Mouse (Mus musculus) lung, adult 2 months (tissue): Measurements from ENCODE around the gene Olfr1238. TPM values are rescaled to one million over a fixed set of nuclear protein-coding genes. Genes with fewer than 3 reads are reported as not detected.

Experiments
- DNase-seq: peaks from one replicate; pipeline ENCODE4 v3.0.0; 2022
- H3K4me1 ChIP-seq: fragments of 200-500 bp; 2 replicates; pipeline ENCODE4 v1.6.1; 2011; ENCODE audit warnings: low read length; ENCODE audit not compliant: control insufficient read depth, insufficient read depth
- H3K4me3 ChIP-seq: fragments of 200-500 bp; replicated peaks from 2 replicates; pipeline ENCODE3; 2011; ENCODE audit warnings: low read depth, mild to moderate bottlenecking, control low read depth, low read length; ENCODE audit errors: extremely low read depth
- CTCF ChIP-seq: fragments of 200-500 bp; IDR thresholded peaks from 2 replicates; pipeline ENCODE4 v1.5.1; 2011; ENCODE audit warnings: mild to moderate bottlenecking, low read length, control low read depth; ENCODE audit not compliant: insufficient read depth
- POLR2A ChIP-seq: fragments of 200-500 bp; IDR thresholded peaks from 2 replicates; pipeline ENCODE4 v1.6.1; 2011; ENCODE audit warnings: low read depth, mild to moderate bottlenecking, control low read depth, low read length, borderline replicate concordance; ENCODE audit errors: extremely low read depth
- WGBS: fragments of 180-500 bp; shearing (Covaris S2); methylation state at CpG from one replicate; pipeline ENCODE4 v1.1.7; 2018; 5-methylcytosine and 5-hydroxymethylcytosine counted together
- polyA plus RNA-seq: library from polyadenylated mRNA; depleted of rRNA; stranded (reverse); fragments of >200 nt; gene quantifications from 2 replicates; pipeline ENCODE4 v1.2.3, GENCODE M21; 2012; rRNA removed

The Olfr1238 gene
- polyA plus RNA-seq, result not detected in 2 replicates

DNA sequence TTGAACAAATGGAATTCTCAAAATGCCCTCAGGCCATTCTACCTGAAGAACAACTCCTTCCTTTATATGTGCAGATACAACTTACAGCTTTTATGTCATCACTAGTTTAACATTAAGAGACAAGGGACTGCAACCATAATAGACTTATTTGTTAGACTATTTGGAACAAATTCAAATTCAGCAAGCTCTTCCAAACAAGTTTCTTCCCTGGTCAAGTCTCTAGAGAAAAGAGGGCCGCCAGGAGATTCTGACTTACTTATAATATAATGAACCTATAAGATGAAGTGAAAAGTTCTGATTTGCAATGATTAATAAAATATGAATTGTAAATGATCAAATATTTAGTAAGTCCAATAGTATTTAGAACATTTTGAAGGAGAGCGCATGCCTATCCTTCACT is at the start of gene Olfr1238:
TSS of gene Olfr1238 (minus strand) at position 101 of the 400 bp plus-strand sequence.
- Histone ChIP-seq H3K4me3 (no peak within 1 kb of the TSS), H3K4me1 (no peaks in the 10 kb centered on the region)
- no peak for DNase-seq
- WGBS, result 94% methylated on average over 2 of the region's 2 CpGs
- TF ChIP-seq POLR2A, result no peak

DNA sequence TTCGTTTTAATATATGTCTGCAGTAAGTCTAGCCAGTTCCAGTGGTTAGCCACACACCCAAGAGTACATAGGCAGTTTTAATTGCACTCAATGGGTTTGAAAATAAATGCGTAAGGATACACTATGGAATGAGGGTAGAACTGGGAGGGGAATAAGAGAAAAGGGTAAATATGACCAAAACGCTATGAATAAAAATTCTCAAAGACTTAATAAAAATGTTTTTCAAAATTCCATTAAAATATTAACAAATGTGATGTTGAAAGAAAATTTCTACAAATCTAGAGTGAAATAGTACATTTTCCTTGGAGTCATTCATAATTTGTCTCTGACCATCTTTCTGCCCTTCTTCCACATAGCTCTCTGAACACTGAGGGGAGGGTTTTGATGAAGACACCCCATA is 33.4 kb upstream of the Olfr1238 start, which contains the start of gene Olfr1240:
TSS of gene Olfr1240 (minus strand) at position 101 of the 400 bp plus-strand sequence.
- DNase-seq, result no peak
- TF ChIP-seq POLR2A (no peak), CTCF (no peak)
- Histone ChIP-seq H3K4me1 (no peaks in the 10 kb centered on the region), H3K4me3 (no peak within 1 kb of the TSS)
- WGBS, result 74% methylated on average over 3 of the region's 3 CpGs

GRCm38 (mm10) chr2:89420307-89420706 is 10.8 kb upstream of the Olfr1238 start, which contains the start of gene Olfr1239:
Gene Olfr1239, minus strand, starts transcription at chr2:89420407.
- Histone ChIP-seq H3K4me1 (no peaks in the 10 kb centered on the region), H3K4me3 (no peak within 1 kb of the TSS)
- DNase-seq, result no peak
- no peak for TF ChIP-seq CTCF
- no peak for TF ChIP-seq POLR2A
- 88% methylated on average over 2 of the region's 2 CpGs for WGBS

DNA sequence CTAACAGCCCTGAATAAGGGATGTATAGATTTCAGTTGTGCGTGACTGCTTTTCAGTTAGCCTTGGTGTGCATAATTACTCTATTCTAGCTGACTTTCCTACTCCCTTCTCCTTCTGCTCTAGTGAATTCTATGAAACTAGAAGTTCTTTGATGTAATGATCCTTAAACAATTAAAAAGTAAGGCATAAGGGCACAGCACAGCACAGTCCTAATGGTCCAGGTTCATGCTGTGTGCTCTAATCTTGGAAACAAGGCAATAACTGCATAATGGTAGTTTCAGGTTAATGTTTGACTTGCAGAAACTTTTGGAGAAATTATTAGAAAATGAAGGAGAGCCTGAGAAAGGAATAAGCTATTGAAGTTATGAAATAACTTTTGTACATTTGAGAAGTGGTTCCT is 5.1 kb upstream of the Olfr1238 start:
- no peak for DNase-seq
- WGBS, result 93% methylated on average over 1 of the region's 1 CpGs
- Histone ChIP-seq H3K4me3 (no peak overlapping the region), H3K4me1 (no peaks in the 10 kb centered on the region)
- TF ChIP-seq CTCF (no peak), POLR2A (no peak)

DNA sequence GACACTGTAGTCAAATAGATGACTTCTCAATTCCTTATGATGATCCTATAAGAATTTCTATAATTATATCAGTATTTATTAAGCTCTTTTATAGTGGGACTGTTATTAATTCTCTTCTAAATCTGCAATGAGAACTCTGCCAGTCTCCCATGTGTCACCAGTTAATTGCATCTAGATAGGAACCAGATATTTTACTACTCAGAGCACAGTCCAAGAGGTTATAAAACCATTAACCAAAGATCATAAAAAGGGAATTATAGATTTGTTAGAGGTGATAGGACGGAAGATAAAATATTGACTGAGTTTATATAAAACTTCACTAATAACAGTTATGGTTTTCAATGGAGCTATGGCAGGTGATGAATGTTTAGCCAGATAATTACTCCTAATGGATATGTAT is 8.6 kb downstream of the Olfr1238 start:
- TF ChIP-seq CTCF (no peak), POLR2A (no peak)
- no peak for DNase-seq
- Histone ChIP-seq H3K4me1 (no peaks in the 10 kb centered on the region), H3K4me3 (no peak overlapping the region)
- 77% methylated on average over 1 of the region's 1 CpGs for WGBS

- no peaks in the 10 kb centered on the region for H3K4me1 ChIP-seq
- WGBS, result 79% methylated on average over 4 of the region's 4 CpGs
- TF ChIP-seq CTCF (no peak), POLR2A (no peak)
- no peak within 1 kb of the TSS for H3K4me3 ChIP-seq
- no peak for DNase-seq
Observed at GRCm38 (mm10) chr2:89364765-89365164, 44.7 kb downstream of the Olfr1238 start, which contains the start of gene Olfr1234. Gene Olfr1234, minus strand, starts transcription at chr2:89364865.

Other genes with a start within 250 kb of the Olfr1238 start
- gene Olfr1224-ps1, start 245.6 kb downstream of the Olfr1238 start, polyA plus RNA-seq, result not detected in 2 replicates
- gene Olfr1225, start 235.0 kb downstream of the Olfr1238 start, polyA plus RNA-seq, result not detected in 2 replicates
- gene Olfr1226, start 209.6 kb downstream of the Olfr1238 start, polyA plus RNA-seq, result not detected in 2 replicates
- gene Olfr1228, start 155.6 kb downstream of the Olfr1238 start, polyA plus RNA-seq, result not detected in 2 replicates
- gene Olfr1229, start 121.7 kb downstream of the Olfr1238 start, polyA plus RNA-seq, result not detected in 2 replicates
- gene Olfr1230, start 112.4 kb downstream of the Olfr1238 start, polyA plus RNA-seq, result not detected in 2 replicates
- not detected in 2 replicates for gene Olfr1231, start 102.6 kb downstream of the Olfr1238 start, polyA plus RNA-seq
- gene Olfr1232, start 80.0 kb downstream of the Olfr1238 start, polyA plus RNA-seq, result not detected in 2 replicates
- not detected in 2 replicates for gene Olfr1233, start 67.3 kb downstream of the Olfr1238 start, polyA plus RNA-seq
- not detected in 2 replicates for gene Olfr1234, start 44.8 kb downstream of the Olfr1238 start, polyA plus RNA-seq
- not detected in 2 replicates for gene Olfr1239, start 10.7 kb upstream of the Olfr1238 start, polyA plus RNA-seq
- gene Olfr1240, start 33.3 kb upstream of the Olfr1238 start, polyA plus RNA-seq, result not detected in 2 replicates
- gene Olfr1241, start 77.5 kb upstream of the Olfr1238 start, polyA plus RNA-seq, result not detected in 2 replicates
- not detected in 2 replicates for gene Olfr1242, start 88.7 kb upstream of the Olfr1238 start, polyA plus RNA-seq
- not detected in 2 replicates for gene Olfr1243, start 121.8 kb upstream of the Olfr1238 start, polyA plus RNA-seq
- not detected in 2 replicates for gene Olfr1245, start 168.8 kb upstream of the Olfr1238 start, polyA plus RNA-seq
- not detected in 2 replicates for gene Olfr1246, start 183.5 kb upstream of the Olfr1238 start, polyA plus RNA-seq
- not detected in 2 replicates for gene Olfr1247, start 204.5 kb upstream of the Olfr1238 start, polyA plus RNA-seq
- not detected in 2 replicates for gene Olfr1248, start 208.6 kb upstream of the Olfr1238 start, polyA plus RNA-seq
- not detected in 2 replicates for gene Olfr1249, start 225.3 kb upstream of the Olfr1238 start, polyA plus RNA-seq